Mouse (Mus musculus) intestine, postnatal 0 days (tissue): ENCODE measurements around the gene Dph6. TPM values are rescaled to one million over a fixed set of nuclear protein-coding genes. Genes with fewer than 3 reads are reported as not detected.

Source experiments
- ATAC-seq: fragments of 200-750 bp; cut with Nextera tagmentation; 2 replicates; pipeline ENCODE4 v1.8.0; 2017; ENCODE audit warnings: mild to moderate bottlenecking, moderate TSS enrichment, moderate library complexity
- H3K27ac ChIP-seq: fragments of 300-500 bp; sonication (generic); 2 replicates; pipeline ENCODE4 v1.5.1; 2014; ENCODE audit warnings: mild to moderate bottlenecking, low read depth, low read length, moderate library complexity
- H3K27me3 ChIP-seq: fragments of 300-500 bp; sonication (generic); replicated peaks from 2 replicates; pipeline ENCODE4 v1.6.1; 2014; ENCODE audit warnings: low read length, mixed read lengths; ENCODE audit not compliant: control insufficient read depth, insufficient read depth
- H3K36me3 ChIP-seq: fragments of 300-500 bp; sonication (generic); 2 replicates; pipeline ENCODE4 v1.6.1; 2014; ENCODE audit warnings: mild to moderate bottlenecking, moderate library complexity; ENCODE audit not compliant: control insufficient read depth, insufficient read depth
- H3K4me1 ChIP-seq: fragments of 300-500 bp; sonication (generic); replicated peaks from 2 replicates; pipeline ENCODE4 v1.6.1; 2014; ENCODE audit warnings: antibody characterized with exemption, low read length, mixed read lengths; ENCODE audit not compliant: control insufficient read depth, insufficient read depth
- H3K4me2 ChIP-seq: fragments of 300-500 bp; sonication (generic); replicated peaks from 2 replicates; pipeline ENCODE4 v1.6.1; 2014; ENCODE audit warnings: low read depth, mild to moderate bottlenecking, moderate library complexity
- H3K4me3 ChIP-seq: fragments of 300-500 bp; sonication (generic); 2 replicates; pipeline ENCODE4 v1.5.1; 2014; ENCODE audit warnings: low read depth, low read length
- H3K9ac ChIP-seq: fragments of 300-500 bp; sonication (generic); 2 replicates; pipeline ENCODE4 v1.6.1; 2014; ENCODE audit warnings: mild to moderate bottlenecking, low read depth, low read length
- H3K9me3 ChIP-seq: fragments of 300-500 bp; sonication (generic); 2 replicates; pipeline ENCODE4 v1.6.1; 2016; ENCODE audit warnings: mixed run types; ENCODE audit not compliant: control insufficient read depth
- CTCF ChIP-seq: sonication (generic); IDR thresholded peaks from 2 replicates; pipeline ENCODE4 v1.5.1; 2016; ENCODE audit warnings: low read depth, mild to moderate bottlenecking, control low read depth, antibody characterized with exemption, moderate library complexity
- WGBS: fragments of 180-500 bp; shearing (Covaris S2); extraction: QIAGEN DNeasy Blood & Tissue Kit; methylation state at CpG from one replicate; pipeline ENCODE4 v1.1.7; 2014; 5-methylcytosine and 5-hydroxymethylcytosine counted together
- polyA plus RNA-seq: library from polyadenylated mRNA; unstranded; fragments of >200 nt; fragmentation: Nextera tagmentation; extraction: Ambion mirVana; gene quantifications from 2 replicates; pipeline ENCODE4 v1.2.1, GENCODE M21; 2015

Gene Dph6
- polyA plus RNA-seq, 1 experiment from 2014 or later: 7.3 TPM

DNA sequence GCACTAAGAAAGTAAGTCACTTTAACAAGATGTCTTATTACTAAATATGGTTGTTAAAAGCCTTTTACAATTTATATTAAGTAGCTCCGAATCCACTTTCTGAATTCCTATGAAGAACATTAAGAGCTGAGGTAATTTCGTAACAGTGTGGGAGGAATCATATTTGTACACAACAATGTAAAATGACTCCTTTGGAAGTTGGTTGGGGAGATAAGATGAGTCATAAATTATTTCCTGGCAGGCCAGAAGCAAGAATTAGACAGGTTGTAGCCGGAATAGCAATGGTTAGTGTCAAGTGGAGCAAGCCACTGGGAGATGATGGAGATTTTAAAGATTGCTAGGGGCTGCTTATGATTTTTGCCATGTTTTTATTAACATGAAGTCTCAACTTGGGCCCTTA, 16.2 kb upstream of the Dph6 start:
- Histone ChIP-seq H3K36me3 (no peaks in the 10 kb centered on the region), H3K4me1 (no peaks in the 10 kb centered on the region), H3K27ac (no peak overlapping the region), H3K27me3 (no peaks in the 10 kb centered on the region), H3K9ac (no peak overlapping the region), H3K4me3 (no peak overlapping the region), H3K4me2 (no peak overlapping the region), H3K9me3 (no peaks in the 10 kb centered on the region)
- 43% methylated on average over 3 of the region's 3 CpGs for WGBS
- no peak for ATAC-seq
- no peak for TF ChIP-seq CTCF

DNA sequence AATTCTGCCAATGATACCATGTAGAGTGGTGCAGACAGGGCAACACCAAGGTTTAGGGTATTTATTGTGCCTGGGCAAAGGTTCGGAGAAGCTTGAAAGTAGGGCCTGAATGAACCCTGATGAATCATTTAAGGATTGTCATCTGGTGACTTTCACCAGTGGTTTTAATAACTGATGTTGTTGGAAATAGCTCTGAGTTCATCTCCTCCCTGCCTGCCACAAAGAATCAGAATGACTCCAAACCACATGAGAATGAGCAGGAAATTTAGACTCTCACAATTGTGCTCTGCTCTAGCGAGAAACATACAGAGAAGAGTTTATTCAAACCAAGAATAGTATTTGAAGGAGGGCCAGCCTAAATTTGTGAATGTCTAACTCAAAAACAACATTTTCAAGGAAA, 4.2 kb upstream of the Dph6 start:
- Histone ChIP-seq H3K27ac (no peak overlapping the region), H3K9me3 (no peaks in the 10 kb centered on the region), H3K4me2 (no peak overlapping the region), H3K4me1 (peaks cover 2% of the 10 kb centered on the region; the same call in 1 of the 2 replicates), H3K27me3 (no peaks in the 10 kb centered on the region), H3K36me3 (no peaks in the 10 kb centered on the region), H3K4me3 (no peak overlapping the region), H3K9ac (no peak overlapping the region)
- 76% methylated on average over 2 of the region's 2 CpGs for WGBS
- ATAC-seq: no peak
- no peak for TF ChIP-seq CTCF

DNA sequence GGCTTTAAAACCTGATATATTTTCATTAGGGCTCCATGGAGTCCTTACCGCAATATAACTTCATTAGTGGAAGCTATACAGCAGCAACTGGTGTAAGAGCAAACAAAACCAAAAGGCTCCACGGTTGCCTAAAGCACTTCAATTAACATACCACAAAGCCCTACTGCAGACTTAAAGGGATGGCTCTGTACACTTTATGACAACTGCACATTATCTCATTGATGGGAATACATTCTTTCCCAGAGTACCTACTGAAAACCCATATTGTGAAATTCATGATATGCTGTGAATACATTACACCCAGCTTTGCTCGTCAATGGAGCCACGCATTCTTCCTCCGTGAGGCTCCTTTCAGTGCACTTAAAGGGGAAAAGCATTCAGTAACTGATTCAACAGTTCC, 8.5 kb downstream of the Dph6 start:
- H3K36me3 ChIP-seq: no peaks in the 10 kb centered on the region
- no peak for TF ChIP-seq CTCF
- WGBS: 79% methylated on average over 5 of the region's 5 CpGs
- no peak overlapping the region for H3K9ac ChIP-seq
- H3K9me3 ChIP-seq: no peaks in the 10 kb centered on the region
- no peaks in the 10 kb centered on the region for H3K4me1 ChIP-seq
- no peak overlapping the region for H3K4me3 ChIP-seq
- no peak overlapping the region for H3K27ac ChIP-seq
- ATAC-seq: no peak
- H3K4me2 ChIP-seq: no peak overlapping the region
- no peaks in the 10 kb centered on the region for H3K27me3 ChIP-seq

DNA sequence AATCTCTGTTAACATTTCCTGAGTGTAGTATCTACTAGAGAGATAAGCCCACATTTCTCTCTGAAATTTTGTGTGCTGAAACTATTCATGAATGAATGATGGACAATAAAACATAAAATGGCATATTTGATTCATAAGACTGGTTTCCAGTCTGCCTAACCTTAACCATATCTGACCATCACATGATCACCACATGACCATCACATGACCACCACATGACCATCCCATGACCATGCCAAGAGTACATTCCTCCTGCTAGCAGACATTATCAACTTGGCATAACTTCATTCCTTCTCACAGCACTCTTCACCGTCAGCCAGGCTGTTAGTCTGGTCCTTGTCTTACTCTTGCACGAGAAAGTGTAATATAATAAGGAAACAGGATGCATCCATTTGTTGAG, 10.9 kb downstream of the Dph6 start:
- no peak for TF ChIP-seq CTCF

DNA sequence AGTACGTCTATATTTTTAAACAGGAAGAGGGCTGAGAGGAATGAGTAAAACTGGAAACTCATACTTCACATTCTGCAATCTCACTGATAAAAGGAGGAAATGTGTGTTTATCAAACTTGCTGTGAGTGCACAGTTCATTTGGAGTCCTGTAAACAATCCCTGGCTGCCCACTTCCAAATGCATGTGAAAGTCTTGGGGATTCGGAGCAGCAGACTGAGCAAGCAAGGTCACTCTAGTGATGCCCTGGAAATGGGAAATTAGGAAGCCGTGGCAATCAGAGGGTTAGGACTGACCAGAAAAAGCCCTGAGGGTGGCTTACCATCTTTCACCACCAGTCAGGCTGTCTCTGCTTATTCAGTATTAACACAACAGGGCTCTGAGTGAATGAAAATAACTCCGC, 30.1 kb downstream of the Dph6 start:
- WGBS: 51% methylated on average over 4 of the region's 4 CpGs
- H3K4me1 ChIP-seq: no peaks in the 10 kb centered on the region
- no peaks in the 10 kb centered on the region for H3K27me3 ChIP-seq
- no peaks in the 10 kb centered on the region for H3K9me3 ChIP-seq
- no peak overlapping the region for H3K9ac ChIP-seq
- TF ChIP-seq CTCF: peak; percentile 20; the same call in 1 of the 2 replicates
- no peak for ATAC-seq
- no peak overlapping the region for H3K27ac ChIP-seq
- no peaks in the 10 kb centered on the region; the same call in 1 of the 2 replicates for H3K36me3 ChIP-seq
- no peak overlapping the region for H3K4me3 ChIP-seq
- no peak overlapping the region for H3K4me2 ChIP-seq

More for the DNA sequence above, 10.9 kb downstream of the Dph6 start:
- H3K9ac ChIP-seq: no peak overlapping the region
- no peak overlapping the region for H3K4me2 ChIP-seq
- H3K4me1 ChIP-seq: no peaks in the 10 kb centered on the region
- WGBS: 86% methylated on average over 2 of the region's 2 CpGs
- H3K9me3 ChIP-seq: no peaks in the 10 kb centered on the region
- no peak overlapping the region for H3K4me3 ChIP-seq
- no peak for ATAC-seq
- H3K27ac ChIP-seq: no peak overlapping the region
- no peaks in the 10 kb centered on the region for H3K36me3 ChIP-seq
- no peaks in the 10 kb centered on the region for H3K27me3 ChIP-seq

DNA sequence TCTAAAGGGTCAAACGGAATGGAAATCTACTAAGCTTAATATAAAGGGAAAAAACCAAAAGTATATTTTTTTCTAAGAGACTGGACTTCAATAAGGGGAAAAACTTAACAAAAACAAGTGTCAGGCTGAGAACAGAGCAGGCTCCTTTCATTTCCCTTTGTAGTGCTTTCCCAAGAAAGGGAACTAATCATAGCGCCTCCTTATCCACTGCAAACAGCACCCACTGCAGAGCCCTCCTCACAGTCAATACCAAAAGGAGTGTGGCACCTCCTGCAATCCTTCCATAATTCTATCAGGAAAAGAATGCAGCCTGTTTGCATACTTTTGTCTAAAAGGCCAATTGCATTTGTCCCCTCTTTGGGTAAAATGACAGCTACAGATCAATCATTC, 32.2 kb downstream of the Dph6 start:
- 20% methylated on average over 2 of the region's 2 CpGs for WGBS
- Histone ChIP-seq H3K36me3 (no peaks in the 10 kb centered on the region), H3K9ac (no peak overlapping the region), H3K4me3 (no peak overlapping the region), H3K27me3 (no peaks in the 10 kb centered on the region), H3K4me2 (no peak overlapping the region), H3K4me1 (no peaks in the 10 kb centered on the region), H3K9me3 (no peaks in the 10 kb centered on the region), H3K27ac (no peak overlapping the region)
- no peak for ATAC-seq
- TF ChIP-seq CTCF: no peak

DNA sequence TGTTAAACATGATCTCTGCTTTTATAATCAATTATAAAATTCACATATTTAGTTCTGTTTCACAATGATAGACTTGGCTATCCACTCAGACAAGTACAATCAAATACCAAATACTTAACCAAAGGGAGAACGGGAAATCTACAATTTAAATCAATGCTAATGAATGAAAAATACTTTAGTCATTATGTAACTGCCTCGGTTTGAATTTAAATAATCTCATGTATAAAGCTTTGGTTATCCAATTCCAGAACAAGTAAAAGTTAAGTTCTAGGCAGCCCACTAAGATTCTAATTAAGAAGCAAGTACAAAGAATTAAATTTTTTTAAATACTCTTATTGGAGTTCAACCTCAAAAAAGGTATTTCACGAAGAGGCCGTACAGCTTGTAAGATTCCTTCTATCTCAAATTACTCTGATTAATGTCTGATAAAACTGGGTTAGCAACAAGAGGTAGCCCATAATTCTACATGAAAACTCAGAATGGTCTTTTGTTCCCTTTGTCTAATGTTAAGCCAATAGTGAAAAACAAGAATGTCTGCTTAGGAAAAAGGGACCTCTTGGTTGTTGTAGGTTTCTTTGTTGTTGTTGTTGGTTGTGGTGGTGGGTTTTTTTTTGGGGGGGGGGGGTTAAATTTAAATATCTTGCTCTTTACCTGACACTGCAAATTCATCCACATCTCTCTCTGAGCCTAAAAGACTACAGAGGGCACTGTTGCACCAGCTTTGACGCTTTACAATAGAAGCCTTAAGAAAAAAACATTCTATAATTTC, 32.8 kb downstream of the Dph6 start:
- H3K4me3 ChIP-seq: no peak overlapping the region
- no peaks in the 10 kb centered on the region for H3K27me3 ChIP-seq
- no peaks in the 10 kb centered on the region for H3K4me1 ChIP-seq
- H3K36me3 ChIP-seq: no peaks in the 10 kb centered on the region
- TF ChIP-seq CTCF: peak; percentile 63
- no peak for ATAC-seq
- H3K9me3 ChIP-seq: no peaks in the 10 kb centered on the region
- H3K9ac ChIP-seq: no peak overlapping the region
- WGBS: 61% methylated on average over 5 of the region's 5 CpGs
- H3K4me2 ChIP-seq: no peak overlapping the region
- H3K27ac ChIP-seq: no peak overlapping the region
